Mouse (Mus musculus) lung, postnatal 25 days (tissue): ENCODE measurements around the gene Tnk1.
"Not testable (repeated sequence)": the region's sequence is repeated elsewhere in the genome, so short reads cannot be mapped to it uniquely, and the experiment has no call there.

Source experiments
- DNase-seq: peaks from one replicate; pipeline ENCODE4 v3.0.0; 2022; ENCODE audit warnings: low spot score

Tnk1 gene

GRCm38 (mm10) chr11:69878399-69878798 is 19.9 kb upstream of the Tnk1 start:
- DNase-seq: no peak

DNA sequence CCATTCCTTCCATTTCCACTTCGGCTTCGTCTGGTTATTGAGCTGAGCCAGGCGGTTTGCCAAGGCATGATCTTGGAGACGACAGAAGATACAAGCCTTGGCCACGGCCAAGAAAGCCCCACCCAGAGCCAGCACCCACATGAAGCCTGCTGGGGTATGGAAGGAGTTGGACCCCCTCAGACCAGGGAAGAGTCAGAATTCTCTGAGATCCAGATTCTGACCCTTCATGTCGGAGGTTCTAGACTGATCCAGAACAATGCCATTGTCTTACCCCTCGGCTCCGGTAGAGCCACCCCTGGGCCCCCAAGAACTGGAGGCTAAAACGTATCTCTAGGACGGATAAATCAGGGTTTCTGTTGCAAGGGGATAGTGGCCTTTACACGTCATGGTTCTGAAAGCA is 19.3 kb upstream of the Tnk1 start, which contains the start of gene Tmem95:
Tmem95 (minus strand) TSS at position 141 of the 400 bp plus-strand sequence.
- DNase-seq: no peak

DNA sequence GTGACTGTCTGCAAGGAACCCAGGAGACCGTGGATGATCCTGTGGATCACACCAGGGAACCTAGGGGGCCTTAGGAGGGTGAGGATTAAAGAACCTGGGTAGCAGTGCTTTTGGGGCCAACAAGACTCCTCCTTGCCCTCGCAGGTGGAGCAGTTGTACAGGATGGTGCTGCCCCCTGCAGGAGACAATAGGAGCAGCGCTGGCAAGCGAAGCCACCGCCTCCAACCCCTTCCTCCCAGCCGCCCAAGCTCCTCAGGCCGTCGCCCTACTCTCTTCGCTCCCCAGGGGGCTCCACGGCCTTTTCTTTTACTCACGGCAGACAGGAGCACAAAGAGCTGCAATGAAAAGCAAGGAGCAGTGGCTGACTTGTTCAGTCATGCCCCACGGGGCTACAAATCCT is 18.3 kb upstream of the Tnk1 start:
- peak; percentile 92 for DNase-seq

DNA sequence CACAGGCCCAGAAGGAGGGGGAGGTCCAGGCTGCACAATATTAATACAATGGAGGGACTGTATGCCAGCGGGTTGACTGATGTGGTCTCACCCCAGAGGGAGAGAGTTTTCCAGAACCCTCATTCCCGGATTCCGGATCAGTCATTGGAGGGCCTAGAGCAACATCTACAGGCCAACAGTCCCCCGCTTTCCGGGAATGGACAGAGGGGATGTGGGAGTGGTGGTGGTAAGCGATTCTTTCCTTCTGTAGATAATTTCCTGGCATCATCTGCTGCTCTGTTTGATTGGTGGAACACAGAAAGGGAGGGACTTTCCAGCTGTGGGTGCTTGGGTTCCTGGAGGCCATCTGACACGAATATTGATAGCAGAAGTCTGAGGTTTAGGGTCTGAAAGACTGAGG is 17.7 kb upstream of the Tnk1 start:
- DNase-seq: peak; percentile 87

- no peak for DNase-seq
Measured at GRCm38 (mm10) chr11:69872451-69872850, 13.9 kb upstream of the Tnk1 start.

- DNase-seq: no peak
Measured at GRCm38 (mm10) chr11:69871822-69872221, 13.3 kb upstream of the Tnk1 start.

- DNase-seq: no peak
Measured at GRCm38 (mm10) chr11:69870289-69871069, 11.9 kb upstream of the Tnk1 start.

- no peak for DNase-seq
Measured at GRCm38 (mm10) chr11:69867335-69867734, 8.8 kb upstream of the Tnk1 start.

GRCm38 (mm10) chr11:69865561-69865960 is 7.0 kb upstream of the Tnk1 start:
- no peak for DNase-seq

DNA sequence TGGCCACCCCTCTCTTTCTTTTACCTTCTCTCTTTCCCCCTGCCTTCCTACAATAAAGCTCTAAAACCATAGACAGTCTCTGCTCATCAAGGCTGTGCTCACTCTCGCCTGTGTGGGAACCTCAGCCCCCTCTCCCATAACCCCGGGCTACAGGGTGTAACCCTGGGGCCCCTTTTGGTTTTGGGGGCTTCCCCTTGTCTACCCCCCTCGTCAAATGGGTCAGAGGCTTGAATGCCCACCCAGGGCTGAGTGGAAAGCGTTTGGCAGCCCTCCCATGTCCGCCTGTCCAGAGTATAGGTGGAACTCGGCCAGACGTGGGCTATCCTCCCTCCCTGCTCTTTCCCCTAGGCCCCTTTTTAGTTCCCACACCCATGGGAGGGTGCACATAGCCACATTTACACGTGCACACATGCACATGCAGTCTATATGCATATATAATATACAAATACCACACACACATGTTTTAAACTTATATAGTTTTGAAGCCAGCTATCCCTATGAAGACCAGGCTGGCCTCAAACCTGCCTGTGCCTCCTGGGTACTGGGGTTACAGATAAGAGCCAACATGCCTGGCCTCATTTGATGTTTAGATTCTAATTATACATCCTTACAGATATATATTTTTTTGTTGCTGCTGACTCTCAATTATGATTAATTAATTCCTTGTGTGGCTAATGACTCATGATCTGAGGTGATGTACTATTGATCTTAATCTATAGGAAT is 5.8 kb upstream of the Tnk1 start:
- no peak for DNase-seq

DNA sequence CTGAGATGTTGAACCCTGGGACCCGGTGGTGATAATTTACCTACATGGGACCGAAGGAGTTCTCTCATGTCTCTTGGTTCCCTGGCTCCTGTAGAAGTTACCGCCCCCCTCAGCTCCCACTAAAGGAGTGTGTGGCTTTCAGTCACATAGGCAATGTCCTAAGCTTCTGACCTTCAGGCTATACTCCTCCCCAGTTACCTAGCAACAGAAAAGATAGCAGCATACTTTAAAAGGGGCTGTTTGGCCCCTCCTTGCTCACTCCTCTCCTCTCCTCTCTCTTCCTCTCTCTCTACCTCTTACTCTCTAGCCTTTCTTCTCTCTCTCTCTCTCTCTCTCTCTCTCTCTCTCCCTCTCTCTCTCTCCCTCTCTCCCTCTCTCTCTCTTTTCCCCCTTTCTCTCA is 5.2 kb upstream of the Tnk1 start:
- DNase-seq: not testable (repeated sequence)

DNA sequence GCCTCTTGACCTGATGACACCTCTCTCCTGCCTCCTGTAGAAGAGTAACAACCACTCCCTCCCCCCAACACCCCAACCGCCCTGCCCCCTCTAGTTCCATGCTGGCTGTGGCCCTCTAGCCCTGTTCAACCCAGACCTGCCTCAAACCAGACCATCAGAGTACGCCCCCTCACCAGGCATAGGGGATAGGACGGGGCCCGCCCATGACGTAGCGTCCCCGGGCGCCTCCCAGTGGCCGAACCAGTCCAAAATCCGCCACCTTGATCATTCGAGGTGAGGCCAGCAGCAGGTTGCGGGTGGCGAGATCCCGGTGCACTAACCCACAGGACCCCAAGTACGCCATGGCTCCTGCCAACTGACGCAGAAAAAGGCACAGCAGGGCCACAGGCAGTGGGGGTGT is 3.2 kb downstream of the Tnk1 start:
- no peak for DNase-seq

- no peak for DNase-seq
Measured at GRCm38 (mm10) chr11:69854680-69855079, 3.9 kb downstream of the Tnk1 start.

GRCm38 (mm10) chr11:69853994-69854393 is 4.5 kb downstream of the Tnk1 start:
- DNase-seq: no peak

GRCm38 (mm10) chr11:69850754-69851153 is 7.8 kb downstream of the Tnk1 start:
- no peak for DNase-seq

GRCm38 (mm10) chr11:69849884-69850283 is 8.6 kb downstream of the Tnk1 start:
- no peak for DNase-seq

- DNase-seq: peak; percentile 20
Measured at GRCm38 (mm10) chr11:69849128-69849527, 9.4 kb downstream of the Tnk1 start.

DNA sequence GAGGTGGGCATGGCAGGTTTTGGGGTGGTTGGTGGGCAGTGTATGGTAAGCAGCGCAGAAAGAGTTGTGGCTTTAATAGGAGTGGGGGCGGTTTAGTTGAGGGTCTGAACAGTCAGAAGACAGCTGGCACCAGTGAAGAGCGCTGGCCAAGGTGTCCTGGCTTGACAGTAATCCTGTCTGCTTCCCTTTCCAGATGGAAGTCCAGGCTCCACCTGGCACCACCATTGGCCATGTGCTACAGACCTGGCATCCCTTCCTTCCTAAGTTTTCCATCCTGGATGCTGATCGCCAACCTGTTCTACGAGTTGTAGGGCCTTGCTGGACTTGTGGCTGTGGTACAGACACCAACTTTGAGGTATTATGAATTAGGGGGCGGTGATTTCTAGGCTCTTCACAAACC is 10.5 kb downstream of the Tnk1 start:
- DNase-seq: no peak

DNA sequence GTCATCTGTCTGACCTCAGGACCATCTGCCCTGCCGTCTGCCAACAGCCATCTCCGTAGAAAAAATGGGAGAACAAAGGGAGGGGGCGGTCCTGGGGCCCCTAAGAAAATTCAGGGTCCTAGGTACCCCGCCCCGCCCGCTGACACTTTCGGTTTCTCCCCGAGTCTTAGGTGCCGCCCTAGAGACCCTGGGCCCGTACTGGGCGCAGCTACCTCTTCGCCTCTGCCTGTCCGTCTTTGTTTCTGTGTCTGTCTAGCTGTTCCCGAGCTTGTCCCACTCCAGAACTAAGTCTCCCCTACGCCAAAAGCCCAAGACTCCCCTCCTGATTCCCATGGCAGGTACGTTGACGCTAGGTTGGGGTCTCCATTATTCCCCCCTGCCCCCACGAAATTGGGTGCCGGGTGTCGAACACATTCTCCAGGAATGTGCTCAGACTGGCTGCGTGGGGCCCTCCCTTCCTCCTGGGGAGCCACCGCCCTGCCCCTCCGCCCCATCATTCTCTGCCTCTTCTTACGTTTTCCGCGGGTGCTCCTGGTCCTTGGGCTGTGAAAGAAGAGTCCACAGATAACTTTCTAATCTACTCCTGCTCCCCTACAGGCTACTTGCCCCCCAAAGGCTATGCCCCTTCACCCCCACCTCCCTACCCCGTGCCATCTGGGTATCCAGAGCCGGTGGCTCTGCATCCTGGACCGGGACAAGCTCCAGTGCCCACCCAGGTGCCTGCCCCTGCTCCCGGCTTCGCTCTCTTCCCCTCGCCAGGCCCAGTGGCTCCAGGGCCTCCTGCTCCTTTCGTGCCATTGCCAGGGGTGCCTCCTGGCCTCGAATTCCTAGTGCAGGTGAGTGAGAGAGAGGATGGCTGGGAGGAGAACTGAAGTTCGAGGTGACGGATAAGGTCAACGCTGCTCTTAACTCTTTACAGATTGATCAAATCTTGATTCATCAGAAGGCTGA is 11.5 kb downstream of the Tnk1 start:
- peak; percentile 24 for DNase-seq

DNA sequence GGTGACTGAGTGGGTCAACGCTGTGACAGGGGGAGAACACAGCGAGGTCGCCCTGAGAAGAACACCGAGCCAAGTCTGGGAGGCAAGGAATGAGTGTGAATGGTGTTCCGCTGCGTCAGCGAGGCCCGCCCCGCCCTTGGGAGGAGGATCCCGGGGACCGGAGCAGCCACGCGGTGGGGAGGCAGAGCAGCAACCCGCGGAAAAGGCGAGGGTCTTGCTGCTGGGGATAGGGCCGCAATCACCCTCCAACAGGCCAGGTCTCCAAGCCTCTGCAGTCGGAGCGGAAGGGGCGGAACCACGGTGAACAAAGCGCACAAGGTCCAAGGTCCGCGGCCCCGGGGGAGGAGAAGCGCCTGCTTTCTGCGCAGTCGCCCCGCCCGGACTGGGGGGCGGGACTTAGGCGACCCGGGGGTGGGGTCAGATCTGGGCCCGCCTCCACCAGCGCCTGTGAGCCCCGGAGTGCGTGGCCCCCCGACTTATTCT is 12.3 kb downstream of the Tnk1 start, which contains the start of gene Plscr3:
Plscr3 (plus strand) TSS at position 179 of the 483 bp plus-strand sequence.
- peak; percentile 93 for DNase-seq

DNA sequence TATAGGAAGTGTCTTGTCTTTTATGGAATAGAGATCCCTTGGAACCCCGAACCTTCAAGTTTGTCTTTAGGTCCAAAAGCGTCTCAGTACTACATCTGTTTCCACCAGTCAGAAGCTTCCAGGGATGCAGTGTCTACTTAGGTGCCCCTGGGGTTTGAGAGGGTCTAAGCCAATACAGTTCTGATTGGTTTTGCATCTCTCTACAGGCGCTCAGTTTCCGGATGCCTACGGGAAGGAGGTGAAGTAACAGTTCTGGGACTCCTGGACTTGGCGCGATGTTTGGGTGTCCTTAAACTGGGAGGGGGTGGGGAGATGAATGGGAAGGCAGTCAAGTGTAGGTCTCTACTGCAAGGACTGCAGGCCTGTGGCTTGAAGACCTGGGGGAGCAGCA is 19.8 kb downstream of the Tnk1 start:
- peak; percentile 21 for DNase-seq
